Mouse (Mus musculus): ENCODE measurements around the gene Large1.

DNA sequence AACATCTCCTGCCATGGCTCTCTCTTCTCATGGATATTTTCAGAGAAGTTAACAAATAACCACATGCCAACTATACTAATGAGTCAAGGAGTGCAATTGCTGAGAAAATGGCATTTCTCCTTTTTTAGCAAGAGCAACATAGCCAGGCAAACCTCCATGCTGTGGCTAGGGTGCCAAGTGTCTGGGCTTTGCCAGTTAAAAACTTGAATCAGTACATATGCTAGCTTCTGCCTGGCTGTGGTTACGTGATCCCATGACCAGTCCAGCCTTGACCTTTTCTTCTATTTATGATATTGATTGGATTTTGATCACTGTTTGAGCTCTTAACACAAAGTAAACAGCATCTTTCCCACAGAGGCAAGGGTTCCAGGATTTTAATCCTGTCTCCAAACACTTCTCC is 335.7 kb downstream of the Large1 start:
- TF ChIP-seq CTCF (IDR thresholded peaks at IDR 0.05; ENCODE audit: borderline replicate concordance, control insufficient read depth, extremely low read depth, insufficient read depth, low read length, poor library complexity) (no peak), POLR2A (IDR thresholded peaks at IDR 0.05; ENCODE audit: control insufficient read depth, extremely low read depth, insufficient read depth, low read length, poor library complexity) (no peak)

All from thymus, adult 2 months (tissue).